Mouse (Mus musculus) forebrain, embryonic 14.5 days (tissue): ENCODE data around the gene Tmppe. TPM values are rescaled to one million over a fixed set of nuclear protein-coding genes. Genes with fewer than 3 reads are reported as not detected.

Experiments
- ATAC-seq: fragments of 200-750 bp; cut with Nextera tagmentation; 2 replicates; pipeline ENCODE4 v1.8.0; 2017; ENCODE audit warnings: mild to moderate bottlenecking, moderate library complexity
- DNase-seq: peaks from one replicate; pipeline ENCODE4 v3.0.0-alpha.2; 2015; ENCODE audit warnings: low spot score
- H3K27ac ChIP-seq: fragments of 300-500 bp; sonication (generic); 2 replicates; pipeline ENCODE4 v1.5.1; 2014; ENCODE audit warnings: low read depth, mild to moderate bottlenecking, control low read depth, low read length, moderate library complexity
- H3K27me3 ChIP-seq: fragments of 300-500 bp; sonication (generic); replicated peaks from 2 replicates; pipeline ENCODE4 v1.6.1; 2014; ENCODE audit warnings: low read length, control low read depth, mixed read lengths; ENCODE audit not compliant: control insufficient read depth, insufficient read depth
- H3K36me3 ChIP-seq: fragments of 300-500 bp; sonication (generic); 2 replicates; pipeline ENCODE4 v1.6.1; 2014; ENCODE audit warnings: low read length, control low read depth; ENCODE audit not compliant: control insufficient read depth, insufficient read depth
- H3K4me1 ChIP-seq: fragments of 300-500 bp; sonication (generic); 2 replicates; pipeline ENCODE4 v1.6.1; 2014; ENCODE audit warnings: antibody characterized with exemption, low read length, control low read depth; ENCODE audit not compliant: control insufficient read depth, insufficient read depth
- H3K4me2 ChIP-seq: fragments of 300-500 bp; sonication (generic); 2 replicates; pipeline ENCODE4 v1.6.1; 2014; ENCODE audit warnings: mild to moderate bottlenecking, control low read depth, low read length
- H3K4me3 ChIP-seq: fragments of 300-500 bp; sonication (generic); 2 replicates; pipeline ENCODE4 v1.5.1; 2014; ENCODE audit warnings: low read depth, low read length, control low read depth
- H3K9ac ChIP-seq: fragments of 300-500 bp; sonication (generic); 2 replicates; pipeline ENCODE4 v1.6.1; 2014; ENCODE audit warnings: mild to moderate bottlenecking, low read length, control low read depth, moderate library complexity
- H3K9me3 ChIP-seq: fragments of 300-500 bp; sonication (generic); replicated peaks from 2 replicates; pipeline ENCODE4 v1.6.1; 2016; ENCODE audit warnings: low read length, control low read depth, mixed read lengths; ENCODE audit not compliant: control insufficient read depth
- WGBS: fragments of 180-500 bp; shearing (Covaris S2); extraction: QIAGEN DNeasy Blood & Tissue Kit; methylation state at CpG from one replicate; pipeline ENCODE4 v1.1.7; 2014; 5-methylcytosine and 5-hydroxymethylcytosine counted together
- polyA plus RNA-seq: library from polyadenylated mRNA; unstranded; fragments of >200 nt; fragmentation: Nextera tagmentation; extraction: Ambion mirVana; gene quantifications from 2 replicates; pipeline ENCODE4 v1.2.1, GENCODE M21; 2014

Tmppe gene
- polyA plus RNA-seq, 1 experiment from 2014 or later: 1.8 TPM

DNA sequence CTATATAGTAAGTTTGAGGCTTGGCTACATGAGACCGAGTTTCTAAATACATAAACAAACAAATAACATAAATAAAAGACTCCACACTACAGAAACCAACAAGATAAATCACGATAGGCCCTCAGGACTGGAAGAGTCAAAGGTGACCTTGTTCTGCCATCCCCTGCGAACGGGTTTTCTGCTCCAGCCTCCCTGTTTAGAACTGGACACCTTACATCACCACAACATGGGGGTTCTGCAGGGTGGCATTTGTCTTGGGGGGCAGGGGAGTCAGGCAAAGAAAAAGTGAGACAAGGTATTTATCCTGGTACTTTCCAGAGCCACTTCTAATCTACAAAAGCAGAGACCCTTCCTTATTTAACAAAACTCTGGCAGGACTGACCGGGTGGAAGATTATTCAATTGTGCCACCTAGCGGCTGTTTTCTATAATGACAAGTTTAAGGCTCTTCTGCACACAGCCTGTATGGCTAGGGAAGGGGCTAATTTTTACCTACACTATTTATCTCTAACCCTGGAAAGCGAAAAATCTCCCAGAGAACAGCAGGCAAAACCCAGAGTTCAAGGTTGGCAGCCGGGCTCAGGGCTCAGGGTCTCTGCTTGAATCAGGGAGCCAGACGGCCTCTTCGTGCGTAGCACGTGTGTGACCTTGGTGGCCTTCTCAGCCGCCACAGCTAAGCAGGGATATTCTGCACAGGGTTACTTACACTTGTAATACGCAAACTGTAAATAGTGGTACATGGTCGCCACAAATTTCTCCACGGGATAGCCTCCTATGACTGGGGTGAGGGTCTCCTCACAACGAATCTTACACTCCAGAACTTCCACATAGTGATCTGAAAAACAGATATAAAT lies 19.8 kb upstream of the Tmppe start:
- WGBS: 68% methylated on average over 17 of the region's 17 CpGs
- no peak overlapping the region for H3K27ac ChIP-seq
- H3K4me3 ChIP-seq: no peak overlapping the region
- H3K27me3 ChIP-seq: no peaks in the 10 kb centered on the region
- no peak overlapping the region for H3K9ac ChIP-seq
- no peaks in the 10 kb centered on the region for H3K36me3 ChIP-seq
- no peak overlapping the region for H3K4me2 ChIP-seq
- H3K4me1 ChIP-seq: no peaks in the 10 kb centered on the region
- ATAC-seq: peak; percentile 85
- peak; percentile 79 for DNase-seq
- H3K9me3 ChIP-seq: no peaks in the 10 kb centered on the region

DNA sequence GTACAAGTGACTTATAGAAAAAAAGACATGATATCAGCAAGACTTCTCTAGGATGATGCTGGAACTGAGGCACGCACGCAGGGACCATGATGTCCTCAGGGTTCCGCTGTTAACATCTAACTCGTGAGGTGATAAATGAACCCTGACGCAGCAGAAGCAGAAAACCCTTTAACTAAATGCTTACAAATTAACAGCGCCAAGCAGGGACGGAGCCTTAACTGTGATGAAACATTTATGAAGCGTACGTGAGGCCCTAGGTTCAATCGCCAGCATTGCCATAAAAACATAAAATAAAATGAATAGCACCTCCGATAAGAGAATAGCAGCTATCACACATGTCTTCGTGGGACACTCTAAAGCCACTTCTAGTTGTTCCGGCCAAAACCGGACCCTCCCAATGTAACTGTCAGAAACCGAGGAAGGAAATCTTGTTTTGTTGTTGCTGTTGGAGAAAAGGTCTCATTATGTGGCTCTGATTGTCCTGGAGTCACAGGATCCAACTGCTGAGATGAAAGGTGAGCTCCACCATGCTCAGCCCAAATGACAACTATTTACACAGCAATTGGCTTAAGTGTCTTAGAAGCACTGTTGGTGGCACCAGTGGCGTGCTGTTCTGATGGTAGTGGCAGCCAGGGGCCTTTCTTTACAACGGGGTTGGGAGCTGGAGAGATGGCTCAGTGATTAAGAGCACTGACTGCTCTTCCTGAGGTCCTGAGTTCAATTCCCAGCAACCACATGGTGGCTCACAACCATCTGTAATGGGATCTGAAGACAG lies 17.8 kb upstream of the Tmppe start:
- no peak for DNase-seq
- H3K27me3 ChIP-seq: no peaks in the 10 kb centered on the region
- H3K4me3 ChIP-seq: no peak overlapping the region
- no peak overlapping the region for H3K9ac ChIP-seq
- H3K4me2 ChIP-seq: no peak overlapping the region
- no peak for ATAC-seq
- no peak overlapping the region for H3K27ac ChIP-seq
- no peaks in the 10 kb centered on the region for H3K4me1 ChIP-seq
- no peaks in the 10 kb centered on the region for H3K9me3 ChIP-seq
- no peaks in the 10 kb centered on the region for H3K36me3 ChIP-seq
- 89% methylated on average over 17 of the region's 17 CpGs for WGBS

DNA sequence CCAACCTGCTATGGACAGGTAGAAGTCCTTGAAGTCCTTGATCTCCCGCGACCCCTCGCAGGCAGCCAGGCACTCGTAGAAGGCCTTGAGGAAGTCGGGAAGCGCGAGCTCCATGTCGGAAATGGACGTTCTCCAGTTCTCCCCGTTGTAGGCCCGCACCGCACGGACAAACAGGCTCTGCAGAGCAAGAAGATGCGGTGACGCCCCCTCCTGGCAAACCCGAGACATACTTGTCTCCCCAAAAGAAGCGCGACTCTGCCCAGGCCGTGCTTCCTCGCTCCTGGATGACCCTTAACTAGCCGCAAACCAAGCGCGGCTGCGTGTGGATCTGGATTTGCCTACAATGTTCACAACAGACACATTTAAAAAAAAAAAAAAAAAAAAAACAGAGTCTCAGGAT lies 16.2 kb upstream of the Tmppe start:
- no peaks in the 10 kb centered on the region for H3K4me1 ChIP-seq
- no peaks in the 10 kb centered on the region for H3K36me3 ChIP-seq
- no peaks in the 10 kb centered on the region for H3K9me3 ChIP-seq
- DNase-seq (no peak), ATAC-seq (no peak)
- WGBS: 93% methylated on average over 24 of the region's 24 CpGs
- H3K4me3 ChIP-seq: no peak overlapping the region
- no peaks in the 10 kb centered on the region for H3K27me3 ChIP-seq
- no peak overlapping the region for H3K4me2 ChIP-seq
- no peak overlapping the region for H3K27ac ChIP-seq
- no peak overlapping the region for H3K9ac ChIP-seq

DNA sequence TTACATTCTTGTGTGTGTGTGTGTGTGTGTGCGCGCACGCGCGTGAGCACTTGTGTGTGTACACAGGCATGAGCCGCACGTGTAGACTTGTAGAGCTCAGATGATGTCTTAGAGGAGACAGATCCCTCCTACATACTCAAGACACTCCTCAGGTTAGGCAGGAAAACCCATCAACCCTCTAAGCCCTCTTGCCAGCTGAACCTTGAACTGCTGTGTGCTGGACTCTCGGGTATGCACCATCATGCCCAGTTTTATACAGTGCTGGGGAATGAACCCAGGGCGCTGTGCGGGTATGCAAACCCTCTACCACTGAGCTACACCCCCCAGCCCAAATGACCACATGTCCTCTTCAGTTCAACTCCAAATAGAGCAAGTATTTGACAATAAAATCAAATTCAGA lies 15.7 kb upstream of the Tmppe start:
- DNase-seq (no peak), ATAC-seq (no peak)
- H3K4me3 ChIP-seq: no peak overlapping the region
- no peak overlapping the region for H3K4me2 ChIP-seq
- no peak overlapping the region for H3K9ac ChIP-seq
- H3K9me3 ChIP-seq: no peaks in the 10 kb centered on the region
- H3K27me3 ChIP-seq: no peaks in the 10 kb centered on the region
- no peak overlapping the region for H3K27ac ChIP-seq
- H3K36me3 ChIP-seq: no peaks in the 10 kb centered on the region
- no peaks in the 10 kb centered on the region for H3K4me1 ChIP-seq
- 93% methylated on average over 10 of the region's 10 CpGs for WGBS

DNA sequence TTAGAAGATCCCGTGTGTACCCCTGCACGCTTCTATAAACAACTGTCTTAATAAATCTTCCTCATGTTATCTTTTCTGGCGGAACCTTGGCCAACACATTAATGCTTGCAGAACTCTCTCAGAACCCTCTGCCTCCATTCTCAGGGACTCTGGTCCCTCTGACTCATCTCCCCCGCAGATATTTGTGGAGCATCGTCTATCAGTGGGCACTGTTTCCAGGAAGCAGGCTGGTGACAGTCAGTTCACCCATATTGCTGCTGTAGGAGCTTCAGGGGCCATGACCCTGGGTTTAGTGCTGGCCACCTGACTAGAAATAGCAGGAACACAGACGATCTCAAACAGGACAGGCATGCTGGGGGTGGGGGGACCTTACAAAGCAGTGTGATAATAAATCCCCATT lies 13.8 kb upstream of the Tmppe start:
- DNase-seq (no peak), ATAC-seq (no peak)
- no peaks in the 10 kb centered on the region for H3K4me1 ChIP-seq
- 85% methylated on average over 6 of the region's 6 CpGs for WGBS
- no peaks in the 10 kb centered on the region for H3K9me3 ChIP-seq
- H3K27me3 ChIP-seq: no peaks in the 10 kb centered on the region
- no peak overlapping the region for H3K4me2 ChIP-seq
- no peaks in the 10 kb centered on the region for H3K36me3 ChIP-seq
- H3K9ac ChIP-seq: no peak overlapping the region
- no peak overlapping the region for H3K4me3 ChIP-seq
- no peak overlapping the region for H3K27ac ChIP-seq

DNA sequence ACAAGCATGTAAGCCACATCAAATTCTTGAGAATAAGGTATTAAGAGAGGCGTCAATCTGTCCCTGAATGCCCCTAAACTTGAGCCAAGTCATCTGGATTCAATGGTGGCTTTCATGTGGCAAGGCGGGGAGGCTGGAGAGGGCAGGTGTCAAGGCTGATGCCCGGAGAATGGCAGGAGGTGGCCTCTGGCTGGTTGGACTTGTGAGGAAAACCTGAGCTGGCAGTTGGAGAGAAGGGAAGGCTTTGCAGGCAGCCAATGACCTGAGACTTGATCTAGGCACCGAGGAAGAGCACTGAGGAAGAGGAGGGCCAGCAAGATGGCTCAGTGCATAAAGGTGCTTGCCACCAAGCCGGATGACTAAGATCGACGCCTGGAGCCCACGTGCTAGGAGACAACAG lies 12.6 kb upstream of the Tmppe start:
- Histone ChIP-seq H3K27me3 (no peaks in the 10 kb centered on the region), H3K27ac (no peak overlapping the region), H3K4me2 (no peak overlapping the region), H3K9me3 (no peaks in the 10 kb centered on the region), H3K4me1 (no peaks in the 10 kb centered on the region), H3K4me3 (no peak overlapping the region), H3K36me3 (no peaks in the 10 kb centered on the region), H3K9ac (no peak overlapping the region)
- DNase-seq: no peak
- ATAC-seq: no peak
- 90% methylated on average over 8 of the region's 8 CpGs for WGBS

DNA sequence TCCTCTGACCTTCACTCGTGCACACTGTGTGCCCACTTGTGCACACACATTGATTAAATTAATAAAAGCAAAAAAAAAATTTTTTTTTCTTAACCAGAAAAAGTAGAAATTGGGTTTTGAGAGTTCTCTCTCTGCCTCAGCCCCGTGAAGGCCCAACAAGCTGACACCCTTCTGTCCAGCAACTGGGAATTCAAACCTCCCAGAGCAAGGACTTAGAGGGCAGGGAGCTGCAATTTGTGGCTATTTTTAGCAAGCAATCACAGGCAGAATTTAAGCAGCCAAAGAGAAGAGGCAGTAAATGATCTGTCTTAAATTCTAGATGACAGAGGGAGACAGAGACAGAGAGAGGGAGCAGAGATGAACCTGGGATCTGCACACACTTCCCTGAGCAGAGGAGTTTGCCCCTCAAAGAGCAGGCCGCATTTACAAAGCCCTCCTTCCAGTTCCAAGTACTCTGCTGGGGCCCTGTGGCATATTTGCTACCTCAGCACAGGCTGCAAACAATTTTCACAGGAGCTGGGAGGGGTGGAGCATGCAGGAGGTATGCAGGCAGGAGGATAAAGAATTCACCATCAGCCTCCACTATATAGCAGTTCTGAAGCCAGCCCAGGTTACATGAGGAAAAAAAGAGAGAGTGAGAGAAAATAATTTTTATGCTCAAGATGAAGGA lies 12.1 kb upstream of the Tmppe start:
- no peak for DNase-seq
- ATAC-seq: no peak
- no peaks in the 10 kb centered on the region for H3K27me3 ChIP-seq
- WGBS: 84% methylated on average over 3 of the region's 3 CpGs
- no peak overlapping the region for H3K4me2 ChIP-seq
- no peaks in the 10 kb centered on the region for H3K36me3 ChIP-seq
- H3K27ac ChIP-seq: no peak overlapping the region
- no peaks in the 10 kb centered on the region for H3K4me1 ChIP-seq
- H3K9ac ChIP-seq: no peak overlapping the region
- H3K9me3 ChIP-seq: no peaks in the 10 kb centered on the region
- H3K4me3 ChIP-seq: no peak overlapping the region

DNA sequence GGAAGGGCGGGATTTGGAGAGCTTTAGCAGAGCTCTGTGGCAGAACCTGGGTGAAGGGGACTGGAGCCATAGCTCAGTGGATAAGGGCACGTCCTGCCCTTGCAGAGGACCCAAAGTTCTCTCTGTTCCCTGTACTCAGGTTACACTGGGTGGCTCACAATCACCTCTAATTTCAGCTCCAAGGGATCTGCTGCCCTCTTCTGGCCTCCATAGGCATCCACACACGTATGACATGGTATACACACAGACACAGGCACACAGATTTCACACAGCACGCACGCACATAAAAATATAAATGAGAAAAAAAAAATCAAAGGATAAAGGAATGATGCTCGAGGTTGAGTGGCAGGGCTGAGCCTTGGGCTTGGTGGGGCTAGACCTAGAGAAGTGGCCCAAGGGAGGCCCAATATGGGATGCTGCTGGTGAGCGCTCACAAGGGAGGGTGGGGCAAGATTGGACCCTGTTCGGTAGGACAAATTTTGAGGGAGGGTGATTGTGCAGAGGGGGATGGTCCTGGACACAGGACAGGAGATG lies 11.5 kb upstream of the Tmppe start:
- H3K9ac ChIP-seq: no peak overlapping the region
- H3K36me3 ChIP-seq: no peaks in the 10 kb centered on the region
- no peaks in the 10 kb centered on the region for H3K27me3 ChIP-seq
- peak overlapping the region; percentile 70 for H3K4me3 ChIP-seq
- no peaks in the 10 kb centered on the region for H3K4me1 ChIP-seq
- H3K27ac ChIP-seq: no peak overlapping the region
- no peaks in the 10 kb centered on the region for H3K9me3 ChIP-seq
- no peak for DNase-seq
- peak; percentile 24; the same call in 1 of the 2 replicates for ATAC-seq
- peak overlapping the region; percentile 86 for H3K4me2 ChIP-seq
- 82% methylated on average over 8 of the region's 8 CpGs for WGBS
